Mouse (Mus musculus): ENCODE measurements around the gene Lyrm2.

DNA sequence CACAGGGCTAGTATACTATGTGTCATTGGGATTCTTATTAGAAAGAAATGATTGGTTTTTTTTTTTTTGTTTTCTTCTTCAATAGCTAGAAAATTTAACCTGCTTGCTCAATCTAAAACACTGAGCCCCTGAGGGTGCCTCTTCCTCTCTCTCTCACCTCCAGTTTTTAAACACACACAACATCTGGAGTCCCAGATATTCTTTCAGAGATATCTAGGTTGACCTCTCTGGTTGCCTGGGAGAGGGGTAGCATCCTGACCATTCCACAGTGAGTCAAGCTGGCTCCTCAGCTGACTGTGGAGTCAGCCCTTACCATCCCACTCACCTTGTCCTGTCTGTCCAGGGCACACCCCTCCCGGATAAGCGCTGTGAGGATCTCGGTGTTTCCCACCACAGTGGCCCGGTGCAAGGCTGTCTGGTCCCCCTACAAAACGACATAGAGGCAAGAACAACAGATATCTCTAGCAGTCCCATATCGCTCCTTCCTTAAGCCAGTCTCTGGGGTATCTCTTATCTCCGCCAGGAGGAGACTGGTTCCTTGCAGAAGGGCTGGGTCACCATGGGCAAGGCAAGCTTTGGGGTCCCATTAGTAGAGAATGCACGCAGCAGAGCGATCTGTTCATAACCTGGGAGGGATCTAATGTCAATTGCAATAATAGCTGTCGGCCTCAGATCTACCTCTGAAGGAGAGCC, 28.5 kb downstream of the Lyrm2 start:
- TF ChIP-seq GATA1 (IDR thresholded peaks at IDR 0.05; ENCODE audit: borderline replicate concordance, low read length) (no peak), FLI1 (IDR thresholded peaks at IDR 0.05; ENCODE audit: low read length) (no peak)
